ENCODE assay signal across 7 mouse cellular contexts in the genomic region with DNA sequence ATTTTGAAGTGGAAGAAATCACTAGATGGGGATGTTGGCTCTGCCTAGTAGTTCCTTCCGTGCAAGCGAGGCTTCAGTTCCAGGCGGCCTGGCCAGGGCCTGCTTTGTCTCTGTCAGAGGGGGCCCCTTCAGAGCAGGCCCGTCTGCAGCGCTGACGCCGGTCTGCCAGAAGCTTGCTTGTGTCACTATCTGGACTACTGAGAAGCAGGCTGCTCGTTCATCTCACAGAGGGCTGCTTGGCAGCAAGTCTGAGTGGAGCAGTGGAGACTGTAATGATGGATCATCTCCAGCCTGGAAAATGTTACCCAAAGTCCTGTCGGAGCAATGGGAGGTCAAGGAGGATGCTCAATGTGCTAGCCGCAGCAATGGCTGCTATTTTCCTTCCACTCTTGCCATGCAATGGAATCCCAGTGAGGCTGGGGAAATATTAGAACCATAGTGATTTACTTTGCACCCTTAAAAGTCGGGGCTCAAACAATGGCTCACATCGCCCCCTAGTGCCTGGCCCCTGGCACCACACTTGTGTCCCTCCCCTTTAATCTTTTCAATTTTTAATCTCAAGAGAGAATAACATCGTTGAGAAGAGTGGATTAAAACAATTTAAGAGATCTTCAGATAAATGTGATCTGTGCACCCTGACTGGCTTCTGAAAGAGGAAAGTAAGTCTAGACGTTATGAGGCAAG. TPM values are rescaled to one million over a fixed set of nuclear protein-coding genes. Genes with fewer than 3 reads are reported as not detected.
A peak's percentile ranks its signal among the peaks of the same experiment; 100 is the strongest.
DNase-seq lines count a peak whose midpoint lies in the region; ATAC-seq and TF ChIP-seq lines count a peak whose summit lies in the region.

No protein-coding gene starts in this region.

- no peak overlapping the region for H3K27ac ChIP-seq in spleen, adult 2 months (ENCODE audit: insufficient read depth, low read length)
- peak overlapping the region; percentile 17; the same call in 1 of the 2 replicates for H3K27ac ChIP-seq in bone marrow macrophage, adult 2 months (ENCODE audit: insufficient read depth, low read depth, low read length)
- H3K27ac ChIP-seq in heart, embryonic 13.5 days (replicated peaks), result peak overlapping the region; percentile 78
- no peak overlapping the region for H3K27ac ChIP-seq in limb, embryonic 14.5 days (replicated peaks; ENCODE audit: low read depth, low read length)

- peak overlapping the region; percentile 41; the same call in 1 of the 2 replicates for H3K4me2 ChIP-seq in heart, embryonic 13.5 days
- H3K4me2 ChIP-seq in limb, embryonic 14.5 days (replicated peaks; ENCODE audit: low read depth, low read length, severe bottlenecking), result no peak overlapping the region

- H3K36me3 ChIP-seq in spleen, adult 2 months (ENCODE audit: control insufficient read depth, insufficient read depth, low read length), result no peaks in the 10 kb centered on the region
- no peaks in the 10 kb centered on the region for H3K36me3 ChIP-seq in heart, embryonic 13.5 days
- no peaks in the 10 kb centered on the region for H3K36me3 ChIP-seq in limb, embryonic 14.5 days (ENCODE audit: control insufficient read depth, insufficient read depth, low read length)
- no peaks in the 10 kb centered on the region for H3K36me3 ChIP-seq in splenic B cell, adult 2 months (ENCODE audit: control insufficient read depth, insufficient read depth, low read length, poor library complexity, severe bottlenecking)

- no peak overlapping the region for H3K9ac ChIP-seq in heart, embryonic 13.5 days
- H3K9ac ChIP-seq in limb, embryonic 14.5 days (ENCODE audit: low read depth, low read length, severe bottlenecking), result no peak overlapping the region

- ATAC-seq in heart, embryonic 13.5 days (ENCODE audit: extremely low read depth, insufficient number of reproducible peaks, low FRiP score, low TSS enrichment), result peak; percentile 63; the same call in 1 of the 2 replicates
- no peak for ATAC-seq in limb, embryonic 14.5 days (ENCODE audit: low FRiP score, low read depth)

- peak; percentile 54; the same call in 1 of the 2 replicates for TF ChIP-seq CTCF in spleen, adult 2 months (IDR thresholded peaks at IDR 0.05; ENCODE audit: extremely low read depth, insufficient read depth, insufficient read length, insufficient replicate concordance)
- TF ChIP-seq CTCF in bone marrow macrophage, adult 2 months (IDR thresholded peaks at IDR 0.05; ENCODE audit: low read depth, low read length), result peak; percentile 81

- H3K4me1 ChIP-seq in spleen, adult 2 months (ENCODE audit: control insufficient read depth, insufficient read depth, insufficient read length), result no peaks in the 10 kb centered on the region
- peaks cover 14% of the 10 kb centered on the region for H3K4me1 ChIP-seq in bone marrow macrophage, adult 2 months (ENCODE audit: control insufficient read depth, insufficient read depth, low read length)
- H3K4me1 ChIP-seq in heart, embryonic 13.5 days, result peaks cover 39% of the 10 kb centered on the region
- H3K4me1 ChIP-seq in limb, embryonic 14.5 days (ENCODE audit: control insufficient read depth, insufficient read depth, low read length), result peaks cover 8% of the 10 kb centered on the region; the same call in 1 of the 2 replicates

- peak in 1 of 2 experiments; percentile 8 for DNase-seq in spleen, adult 2 months (ENCODE audit: low read depth in 1 of 2, low spot score in 2 of 2)
- DNase-seq in spleen, postnatal 14 days (ENCODE audit: low spot score in 2 of 2), result no peak
- peak; percentile 19 for DNase-seq in limb, embryonic 14.5 days (ENCODE audit: low spot score)
- peak; percentile 49 for DNase-seq in splenic B cell, adult 2 months (ENCODE audit: low read depth, low spot score)
- DNase-seq in layer of hippocampus, adult 9-11 months, result no peak

- no peak overlapping the region for H3K4me3 ChIP-seq in spleen, adult 2 months (ENCODE audit: extremely low read depth, insufficient read depth, insufficient read length)
- 0 out of 2 replicates have a peak overlapping the region, but pooled peaks have one; percentile 2 for H3K4me3 ChIP-seq in bone marrow macrophage, adult 2 months (ENCODE audit: insufficient read depth, low read length)
- H3K4me3 ChIP-seq in heart, embryonic 13.5 days, result no peak overlapping the region
- no peak overlapping the region for H3K4me3 ChIP-seq in limb, embryonic 14.5 days (replicated peaks; ENCODE audit: low read length)

- 64% methylated on average over 14 of the region's 14 CpGs for WGBS in spleen, adult 2 months
- 32% methylated on average over 14 of the region's 14 CpGs for WGBS in heart, embryonic 13.5 days
- WGBS in limb, embryonic 14.5 days, result 48% methylated on average over 14 of the region's 14 CpGs

- TF ChIP-seq POLR2A in spleen, adult 2 months (IDR thresholded peaks at IDR 0.05; ENCODE audit: low read depth, low read length), result no peak
- no peak for TF ChIP-seq POLR2A in bone marrow macrophage, adult 2 months (IDR thresholded peaks at IDR 0.05; ENCODE audit: borderline replicate concordance, low read depth, low read length)
- TF ChIP-seq POLR2A in limb, embryonic 14.5 days (IDR thresholded peaks at IDR 0.05; ENCODE audit: borderline replicate concordance, extremely low read depth, insufficient read depth, insufficient read length), result no peak

- 0 out of 2 replicates have a peak, but pooled peaks cover 2% of the 10 kb centered on the region for H3K27me3 ChIP-seq in spleen, adult 2 months (ENCODE audit: control insufficient read depth, insufficient read depth, low read length)
- no peaks in the 10 kb centered on the region for H3K27me3 ChIP-seq in heart, embryonic 13.5 days (replicated peaks)
- H3K27me3 ChIP-seq in limb, embryonic 14.5 days (ENCODE audit: control insufficient read depth, insufficient read depth, low read length), result no peaks in the 10 kb centered on the region
- H3K27me3 ChIP-seq in splenic B cell, adult 2 months (ENCODE audit: control insufficient read depth, insufficient read depth, low read length, poor library complexity, severe bottlenecking), result no peaks in the 10 kb centered on the region

- H3K9me3 ChIP-seq in heart, embryonic 13.5 days, result no peaks in the 10 kb centered on the region
- H3K9me3 ChIP-seq in limb, embryonic 14.5 days (ENCODE audit: control insufficient read depth, low read length), result no peaks in the 10 kb centered on the region

RNA-seq across cellular contexts. Expression of gene Klhl8, which starts 26.0 kb away (rescaled TPM):
- 1.5 and 2.0 TPM in 2 replicates for polyA plus RNA-seq in spleen, adult 2 months (2012; rRNA removed)
- polyA plus RNA-seq in bone marrow macrophage, adult 2 months (2012; ENCODE audit: insufficient read depth, insufficient read length, missing spikeins), result 2.8 and 2.9 TPM in 2 replicates
- polyA plus RNA-seq in heart, embryonic 13.5 days (2015; fragmentation: Nextera tagmentation; extraction: Ambion mirVana), result 8.5 and 10.2 TPM in 2 replicates
- polyA plus RNA-seq in limb, embryonic 14.5 days (2012; rRNA removed), result 11.7 and 11.8 TPM in 2 replicates
- 14.8 and 15.5 TPM in 2 replicates for polyA plus RNA-seq in limb, embryonic 14.5 days (2014; fragmentation: Nextera tagmentation; extraction: Ambion mirVana)

RNA-seq across cellular contexts. Expression of gene Hsd17b13, which starts 40.2 kb away (rescaled TPM):
- 1.6 and 1.8 TPM in 2 replicates for polyA plus RNA-seq in spleen, adult 2 months (2012; rRNA removed)
- not detected in 2 replicates for polyA plus RNA-seq in bone marrow macrophage, adult 2 months (2012; ENCODE audit: insufficient read depth, insufficient read length, missing spikeins)
- polyA plus RNA-seq in heart, embryonic 13.5 days (2015; fragmentation: Nextera tagmentation; extraction: Ambion mirVana), result 0.18 and 0.27 TPM in 2 replicates
- polyA plus RNA-seq in limb, embryonic 14.5 days (2012; rRNA removed), result 0.04 and 0.08 TPM in 2 replicates
- polyA plus RNA-seq in limb, embryonic 14.5 days (2014; fragmentation: Nextera tagmentation; extraction: Ambion mirVana), result 0.17 TPM in 1 of 2 replicates, not detected in the other

Comparison
In these comparisons a context has a peak if more than half of its experiments do, and no peak if none do; other contexts are left out.
1. DNase-seq: peak in limb, embryonic 14.5 days (single experiment) and splenic B cell, adult 2 months (single experiment); none in spleen, postnatal 14 days (0 of 2) and layer of hippocampus, adult 9-11 months (single experiment).
2. H3K27ac ChIP-seq: peak in bone marrow macrophage, adult 2 months (single experiment) and heart, embryonic 13.5 days (single experiment); none in spleen, adult 2 months (single experiment) and limb, embryonic 14.5 days (single experiment).